Mouse (Mus musculus) heart, postnatal 14 days (tissue): ENCODE data around the gene Cwf19l1. TPM values are rescaled to one million over a fixed set of nuclear protein-coding genes. Genes with fewer than 3 reads are reported as not detected.

Experiments used
- DNase-seq, 2 experiments: peaks; one replicate each; pipeline ENCODE4 v3.0.0; 2021 to 2022
- intact Hi-C: fragments of 180-260 bp; cut with DNase I; formaldehyde crosslinking; loops from one replicate; pipeline ENCODE4 v1.15.1; 2025
- total RNA-seq, 2 experiments: library from RNA; stranded (reverse); gene quantifications; 2 replicates each; pipeline ENCODE4 v1.2.3; 2021

Gene Cwf19l1
- total RNA-seq, 2 experiments from 2014 or later: 9.0 to 11.6 TPM

- no peak for DNase-seq
- intact Hi-C loops: no loop called here
These were observed 68.2 kb downstream of the Cwf19l1 start for GRCm38 (mm10) chr19:44067323-44068049.

DNA sequence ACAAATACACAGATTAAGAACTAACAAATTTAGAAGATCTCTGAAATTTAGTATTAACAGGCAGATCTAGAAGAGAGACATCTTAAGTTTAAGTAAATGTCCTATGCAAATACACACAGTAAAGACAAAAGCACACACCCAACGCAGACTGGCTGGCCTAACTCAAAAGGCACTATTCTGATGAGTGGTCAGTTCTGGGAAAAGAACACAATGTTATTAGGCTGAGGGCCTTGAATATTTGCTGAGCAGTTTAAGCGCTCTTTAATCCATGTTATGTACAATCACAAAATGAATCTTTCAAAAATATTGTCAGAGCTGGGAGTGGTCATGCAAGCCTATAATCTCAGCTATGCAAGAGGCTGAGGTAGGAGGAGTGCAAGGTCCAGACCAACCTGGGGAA, 70.9 kb downstream of the Cwf19l1 start:
- no peak for DNase-seq
- intact Hi-C loops: no loop called here

DNA sequence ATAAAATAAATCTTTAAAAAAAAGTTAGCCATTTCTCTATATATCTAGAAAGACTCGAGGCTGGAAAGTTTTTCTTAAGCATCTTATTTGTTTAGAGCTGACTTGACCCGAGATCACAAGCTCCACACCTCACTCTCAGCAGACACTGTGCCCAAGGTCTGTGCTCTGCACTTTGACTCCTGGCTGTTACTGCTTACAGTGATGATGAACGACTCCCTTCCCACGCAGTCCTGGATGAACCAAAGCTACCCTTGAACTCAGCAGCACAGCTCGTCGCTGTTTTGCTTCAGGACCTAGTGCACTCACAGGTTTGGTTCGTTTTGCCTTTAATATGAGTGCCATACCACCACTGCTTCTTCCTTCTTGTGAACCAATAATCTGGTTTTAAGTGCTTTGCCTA, 71.9 kb downstream of the Cwf19l1 start:
- no peak for DNase-seq
- intact Hi-C loops: no loop called here

DNA sequence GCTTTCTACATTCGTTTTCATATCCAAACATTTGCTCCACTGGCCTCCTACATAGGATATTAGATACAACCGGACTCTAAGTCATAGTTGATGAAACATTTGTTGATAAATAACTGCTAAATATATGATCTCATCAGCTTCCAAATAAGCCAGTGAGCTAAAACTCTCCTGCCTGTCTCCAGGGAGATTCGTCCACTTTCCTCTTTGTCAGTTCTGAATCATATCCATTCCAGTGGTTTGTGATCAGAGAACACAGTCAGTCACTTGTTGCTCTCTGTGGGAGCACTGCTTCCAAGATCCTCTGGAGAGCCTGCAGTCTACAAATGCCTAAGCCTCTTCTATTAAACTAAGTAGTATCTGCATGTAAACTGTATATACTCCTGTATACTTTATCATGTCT, 75.5 kb downstream of the Cwf19l1 start:
- DNase-seq: no peak
- intact Hi-C loops: no loop called here

Other genes with a start within 250 kb of the Cwf19l1 start
- gene Dnmbp, start 195.7 kb downstream of the Cwf19l1 start, total RNA-seq: 1 to 10 TPM; 8.3 to 9.9 TPM
- gene Cpn1, start 149.3 kb downstream of the Cwf19l1 start, total RNA-seq: under 1 TPM in 1 of 2 experiments, not detected in 1; 0.12 TPM
- gene Cyp2c23, start 106.7 kb downstream of the Cwf19l1 start, total RNA-seq: under 1 TPM in 1 of 2 experiments, not detected in 1; 0.15 TPM
- gene Erlin1, start 66.1 kb downstream of the Cwf19l1 start, total RNA-seq: 1 to 10 TPM; 6.0 to 7.3 TPM
- 10 to 100 TPM; 30.2 to 34.0 TPM for gene Chuk, start 28.4 kb downstream of the Cwf19l1 start, total RNA-seq
- 10 to 100 TPM; 12.9 to 15.6 TPM for gene Bloc1s2, start 10.6 kb upstream of the Cwf19l1 start, total RNA-seq
- not detected for gene Pkd2l1, start 56.6 kb upstream of the Cwf19l1 start, total RNA-seq
- gene Scd3, start 67.4 kb upstream of the Cwf19l1 start, total RNA-seq: not detected
- gene Scd2, start 157.8 kb upstream of the Cwf19l1 start, total RNA-seq: 10 to 100 TPM; 24.8 to 27.2 TPM
- gene Scd4, start 197.2 kb upstream of the Cwf19l1 start, total RNA-seq: 10 to 100 TPM; 13.1 to 14.0 TPM